Mouse (Mus musculus) lung, postnatal 0 days (tissue): ENCODE measurements at regions not wholly inside any gene's neighbourhood (a gene's known extent, or its start where the extent isn't known, plus 50 kb on each side); places are given as distances from the start of the nearest gene placed in this dataset.
"Not testable (repeated sequence)": the region's sequence is repeated elsewhere in the genome, so short reads cannot be mapped to it uniquely, and the experiment has no call there.

Experiments used
- CTCF ChIP-seq: IDR thresholded peaks from 2 replicates; pipeline ENCODE4 v1.5.1; 2016; ENCODE audit warnings: antibody characterized with exemption, mild to moderate bottlenecking
- EP300 ChIP-seq: IDR thresholded peaks from 2 replicates; pipeline ENCODE4 v1.6.1; 2016; ENCODE audit warnings: antibody characterized with exemption, mild to moderate bottlenecking, control low read depth

DNA sequence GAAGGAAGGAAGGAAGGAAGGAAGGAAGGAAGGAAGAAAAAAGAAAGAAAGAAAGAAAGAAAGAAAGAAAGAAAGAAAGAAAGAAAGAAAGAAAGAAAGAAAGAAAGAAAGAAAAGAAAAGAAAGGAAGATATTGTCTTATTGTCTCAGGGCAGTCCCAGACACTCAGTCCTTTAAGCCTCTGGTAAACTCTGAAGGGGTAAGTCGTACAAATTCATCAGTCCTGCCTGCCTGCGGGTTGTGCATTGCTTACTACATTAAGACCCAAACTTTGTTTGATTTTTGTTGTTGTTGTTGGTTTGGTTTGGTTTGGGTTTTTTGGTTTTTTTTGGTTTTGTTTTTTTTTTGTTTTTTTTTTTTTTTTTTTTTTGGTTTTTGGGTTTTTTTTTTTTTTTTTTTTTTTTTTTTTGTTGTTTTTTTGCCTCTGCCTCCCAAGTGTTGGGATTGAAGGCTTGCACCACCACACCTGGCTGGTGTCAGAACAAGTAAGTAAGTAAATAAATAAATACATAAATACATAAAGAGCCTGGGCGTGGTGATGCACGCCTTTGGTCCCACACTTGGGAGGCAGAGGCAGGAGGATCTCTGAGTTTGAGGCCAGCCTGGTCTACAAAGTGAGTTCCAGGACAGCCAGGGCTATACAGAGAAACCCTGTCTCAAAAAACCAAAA lies 1365.2 kb downstream of the Zfp704 start:
- TF ChIP-seq CTCF, EP300: not testable (repeated sequence)
